10 mouse cellular contexts compared by ENCODE assay signal in genomic region chr4:99119051-99119450, GRCm38 (mm10). TPM values are rescaled to one million over a fixed set of nuclear protein-coding genes. Genes with fewer than 3 reads are reported as not detected.
DNase-seq lines count a peak whose midpoint lies in the region; ATAC-seq and TF ChIP-seq lines count a peak whose summit lies in the region.
"Had no signal": no experiment of that assay in that cellular context is flagged by ENCODE, and none has a peak within 500 bp of the region (broad histone marks: within the 10 kb centered on the region; RNA-seq: fewer than 3 reads in every experiment).

No protein-coding gene starts in this region.

- H3K27me3 ChIP-seq in kidney, embryonic 14.5 days (ENCODE audit: control insufficient read depth, insufficient read depth, low read length) = 0 out of 2 replicates have a peak, but pooled peaks cover 3% of the 10 kb centered on the region
- H3K27me3 ChIP-seq in embryonic facial prominence, embryonic 12.5 days = no peaks in the 10 kb centered on the region
- no peaks in the 10 kb centered on the region for H3K27me3 ChIP-seq in intestine, embryonic 14.5 days (replicated peaks; ENCODE audit: control insufficient read depth, insufficient read depth, low read length)
- H3K27me3 ChIP-seq in midbrain, postnatal 0 days (ENCODE audit: insufficient read depth, low read length) = no peaks in the 10 kb centered on the region

- TF ChIP-seq CTCF in midbrain, postnatal 0 days (IDR thresholded peaks at IDR 0.05) = no peak

- H3K36me3 ChIP-seq in kidney, embryonic 14.5 days (ENCODE audit: control insufficient read depth, insufficient read depth, low read length) = no peaks in the 10 kb centered on the region
- no peaks in the 10 kb centered on the region for H3K36me3 ChIP-seq in embryonic facial prominence, embryonic 12.5 days
- no peaks in the 10 kb centered on the region for H3K36me3 ChIP-seq in intestine, embryonic 14.5 days (ENCODE audit: control insufficient read depth, insufficient read depth, low read length)
- no peaks in the 10 kb centered on the region for H3K36me3 ChIP-seq in midbrain, postnatal 0 days (ENCODE audit: insufficient read depth, low read length)

- WGBS in kidney, embryonic 14.5 days = 45% methylated on average over 5 of the region's 5 CpGs
- WGBS in embryonic facial prominence, embryonic 12.5 days = 53% methylated on average over 5 of the region's 5 CpGs
- WGBS in intestine, embryonic 14.5 days = 44% methylated on average over 5 of the region's 5 CpGs
- WGBS in midbrain, postnatal 0 days = 48% methylated on average over 5 of the region's 5 CpGs

- H3K4me2 ChIP-seq in kidney, embryonic 14.5 days (replicated peaks; ENCODE audit: low read depth, low read length) = peak overlapping the region; percentile 69
- H3K4me2 ChIP-seq in embryonic facial prominence, embryonic 12.5 days (replicated peaks) = peak overlapping the region; percentile 62
- peak overlapping the region; percentile 77 for H3K4me2 ChIP-seq in intestine, embryonic 14.5 days (ENCODE audit: low read length)
- peak overlapping the region; percentile 76 for H3K4me2 ChIP-seq in midbrain, postnatal 0 days (ENCODE audit: low read depth, low read length, poor library complexity, severe bottlenecking)

- peaks cover 23% of the 10 kb centered on the region; the same call in 1 of the 2 replicates for H3K4me1 ChIP-seq in kidney, embryonic 14.5 days (ENCODE audit: control insufficient read depth, insufficient read depth, low read length)
- H3K4me1 ChIP-seq in embryonic facial prominence, embryonic 12.5 days = peaks cover 27% of the 10 kb centered on the region
- H3K4me1 ChIP-seq in intestine, embryonic 14.5 days (replicated peaks; ENCODE audit: control insufficient read depth, insufficient read depth, low read length) = peaks cover 34% of the 10 kb centered on the region
- H3K4me1 ChIP-seq in midbrain, postnatal 0 days (ENCODE audit: insufficient read depth, low read length) = peaks cover 11% of the 10 kb centered on the region; the same call in 1 of the 2 replicates

- no peak for ATAC-seq in kidney, embryonic 14.5 days (ENCODE audit: low FRiP score, low TSS enrichment)
- no peak for ATAC-seq in embryonic facial prominence, embryonic 12.5 days (ENCODE audit: insufficient number of reproducible peaks, insufficient read depth, low FRiP score, low TSS enrichment)
- no peak for ATAC-seq in intestine, embryonic 14.5 days (replicated peaks; ENCODE audit: low FRiP score, low TSS enrichment, low read depth)
- ATAC-seq in midbrain, postnatal 0 days (ENCODE audit: low FRiP score) = no peak

- no peak for DNase-seq in kidney, adult 9 months
- DNase-seq in intestine, embryonic 14.5 days (ENCODE audit: low spot score) = no peak
- DNase-seq in midbrain, postnatal 0 days (ENCODE audit: low spot score) = no peak
- DNase-seq in adrenal gland, postnatal 25 days = no peak
- no peak for DNase-seq in gastrocnemius, adult 18-20 months (ENCODE audit: low spot score)
- DNase-seq in embryo, embryonic 10.5 days (ENCODE audit: low spot score) = no peak
- DNase-seq: cerebellum, adult 9-11 months; right cerebral cortex, postnatal 14 days had no signal

- H3K4me3 ChIP-seq in kidney, embryonic 14.5 days (ENCODE audit: low read length) = peak overlapping the region; percentile 95
- H3K4me3 ChIP-seq in embryonic facial prominence, embryonic 12.5 days = peak overlapping the region; percentile 12; the same call in 1 of the 2 replicates
- H3K4me3 ChIP-seq in intestine, embryonic 14.5 days (ENCODE audit: low read depth, low read length) = peak overlapping the region; percentile 91
- peak overlapping the region; percentile 91 for H3K4me3 ChIP-seq in midbrain, postnatal 0 days (ENCODE audit: low read depth, low read length)

- no peak overlapping the region; the same call in 1 of the 2 replicates for H3K9ac ChIP-seq in kidney, embryonic 14.5 days (ENCODE audit: low read depth, low read length)
- H3K9ac ChIP-seq in embryonic facial prominence, embryonic 12.5 days = no peak overlapping the region
- no peak overlapping the region for H3K9ac ChIP-seq in intestine, embryonic 14.5 days (ENCODE audit: low read length)
- no peak overlapping the region for H3K9ac ChIP-seq in midbrain, postnatal 0 days (replicated peaks; ENCODE audit: low read length, poor library complexity, severe bottlenecking)

- no peaks in the 10 kb centered on the region for H3K9me3 ChIP-seq in kidney, embryonic 14.5 days (ENCODE audit: control insufficient read depth, low read length)
- no peaks in the 10 kb centered on the region for H3K9me3 ChIP-seq in embryonic facial prominence, embryonic 12.5 days
- no peaks in the 10 kb centered on the region for H3K9me3 ChIP-seq in intestine, embryonic 14.5 days (ENCODE audit: control insufficient read depth, low read length)
- no peaks in the 10 kb centered on the region for H3K9me3 ChIP-seq in midbrain, postnatal 0 days (ENCODE audit: low read length)

- H3K27ac ChIP-seq in kidney, embryonic 14.5 days (ENCODE audit: low read depth, low read length) = no peak overlapping the region
- H3K27ac ChIP-seq in embryonic facial prominence, embryonic 12.5 days = no peak overlapping the region
- H3K27ac ChIP-seq in intestine, embryonic 14.5 days (ENCODE audit: low read depth) = no peak overlapping the region
- no peak overlapping the region for H3K27ac ChIP-seq in midbrain, postnatal 0 days (ENCODE audit: low read depth, low read length)

RNA-seq across cellular contexts. Expression of gene Dock7, which starts 1.7 kb away (rescaled TPM):
- 63.1 and 84.5 TPM in 2 replicates for polyA plus RNA-seq in kidney, embryonic 14.5 days (2014; fragmentation: Nextera tagmentation; extraction: Ambion mirVana)
- polyA plus RNA-seq in embryonic facial prominence, embryonic 12.5 days (2016; fragmentation: Nextera tagmentation; extraction: Ambion mirVana) = 88.7 and 94.2 TPM in 2 replicates
- 67.4 and 76.8 TPM in 2 replicates for polyA plus RNA-seq in intestine, embryonic 14.5 days (2014; fragmentation: Nextera tagmentation; extraction: Ambion mirVana)
- 82.3 and 115 TPM in 2 replicates for total RNA-seq in midbrain, postnatal 0 days (2014; rRNA removed)
- polyA plus RNA-seq in midbrain, postnatal 0 days (2015; fragmentation: Nextera tagmentation; extraction: Ambion mirVana) = 28.8 and 36.8 TPM in 2 replicates
- 57.2 and 74.6 TPM in 2 replicates for total RNA-seq in adrenal gland, postnatal 25 days (2021)
- 1 to 10 TPM; 5.9 to 7.0 TPM for total RNA-seq in gastrocnemius, adult 18-20 months (2021)

Comparison
In these comparisons a context has a peak if more than half of its experiments do, and no peak if none do; other contexts are left out.
1. H3K4me3 ChIP-seq: peak in every context shown above with its lines; median percentile 95 in kidney, embryonic 14.5 days; 91 in intestine, embryonic 14.5 days; 91 in midbrain, postnatal 0 days; 12 in embryonic facial prominence, embryonic 12.5 days.